Mouse (Mus musculus): Measurements from ENCODE around the gene Tsc22d3. TPM values are rescaled to one million over a fixed set of nuclear protein-coding genes. Genes with fewer than 3 reads are reported as not detected.
A peak's percentile ranks its signal among the peaks of the same experiment; 100 is the strongest.

The Tsc22d3 gene
- total RNA-seq (2021), result 100 to 1,000 TPM; 116 to 148 TPM
- long read RNA-seq, experiment 1, transcript Tsc22d3-201 (3 exons, 1,974 nt), result major isoform, 63 of 103 reads
- long read RNA-seq, experiment 1, partial matches to known transcripts, result 4 of 103 reads
- long read RNA-seq, experiment 1, other reads (novel, unspliced or antisense), result 34 of 103 reads
- long read RNA-seq, experiment 2, transcript Tsc22d3-201 (3 exons, 1,974 nt), result major isoform, 85 of 174 reads
- long read RNA-seq, experiment 2, transcript Tsc22d3-202 (3 exons, 1,790 nt), result minor isoform, 18 of 174 reads
- long read RNA-seq, experiment 2, transcript Tsc22d3-203 (4 exons, 1,552 nt), result minor isoform, 13 of 174 reads
- long read RNA-seq, experiment 2, partial matches to known transcripts, result 12 of 174 reads
- long read RNA-seq, experiment 2, other reads (novel, unspliced or antisense), result 46 of 174 reads

DNA sequence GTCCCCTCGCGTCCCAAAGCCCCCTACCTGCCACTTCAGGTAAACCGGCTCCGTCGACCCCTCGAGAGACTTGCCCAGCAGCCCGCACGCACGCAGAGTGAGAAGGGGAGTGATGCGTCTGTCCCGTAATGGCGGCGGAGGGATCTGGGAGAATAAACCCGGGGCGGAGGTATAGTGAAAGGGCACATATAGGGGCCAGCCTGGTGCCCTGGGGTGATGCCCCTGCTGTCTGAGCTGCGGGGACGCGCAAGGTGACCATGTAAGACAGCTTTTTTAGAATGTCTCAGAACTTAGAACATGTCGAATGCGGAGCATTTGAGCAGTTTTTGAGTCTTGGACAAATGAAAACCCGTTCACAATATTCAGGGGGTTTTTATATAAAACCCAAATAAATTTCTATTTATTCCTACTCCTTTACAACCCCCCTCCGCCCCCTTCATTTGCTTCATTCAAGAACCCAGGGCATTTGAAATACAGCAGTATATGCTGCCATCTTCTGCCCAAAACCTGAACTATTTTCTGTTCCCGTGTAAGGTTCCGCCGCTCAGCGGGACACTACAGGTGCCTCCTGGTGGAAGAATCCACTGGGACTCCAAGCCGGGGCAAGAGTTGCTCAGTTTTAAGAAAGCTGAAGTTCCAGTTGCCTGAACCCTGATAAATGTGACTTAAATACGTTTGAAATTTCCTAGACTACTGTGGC lies at the start of gene Tsc22d3:
TSS of gene Tsc22d3 (minus strand) at position 250 of the 700 bp plus-strand sequence.
- peak; percentile 39 to 43 for DNase-seq (ENCODE audit: low spot score in 2 of 2)

- DNase-seq (ENCODE audit: low spot score in 2 of 2), result no peak
Observed at GRCm38 (mm10) chrX:140639592-140639991, 39.1 kb upstream of the Tsc22d3 start.

DNA sequence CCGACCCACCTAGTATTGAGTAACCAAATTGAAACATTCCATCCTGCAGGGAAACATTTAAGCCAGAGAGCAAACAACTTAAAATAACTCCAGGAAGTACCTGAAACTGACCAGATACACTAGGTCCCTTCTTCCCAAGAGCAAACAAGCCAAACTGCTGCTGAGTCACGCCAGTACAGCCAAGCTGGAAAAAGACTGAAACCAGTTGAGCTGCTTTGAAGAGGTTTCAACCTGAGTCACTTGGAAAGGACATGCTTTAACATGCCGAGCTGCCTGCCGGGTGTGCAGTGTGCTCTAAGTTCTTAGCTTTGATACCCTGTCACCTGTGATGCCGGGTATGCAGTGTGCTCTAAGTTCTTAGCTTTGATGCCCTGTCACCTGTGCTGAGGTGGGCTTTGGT lies 37.6 kb upstream of the Tsc22d3 start:
- DNase-seq (ENCODE audit: low spot score in 2 of 2), result no peak

DNA sequence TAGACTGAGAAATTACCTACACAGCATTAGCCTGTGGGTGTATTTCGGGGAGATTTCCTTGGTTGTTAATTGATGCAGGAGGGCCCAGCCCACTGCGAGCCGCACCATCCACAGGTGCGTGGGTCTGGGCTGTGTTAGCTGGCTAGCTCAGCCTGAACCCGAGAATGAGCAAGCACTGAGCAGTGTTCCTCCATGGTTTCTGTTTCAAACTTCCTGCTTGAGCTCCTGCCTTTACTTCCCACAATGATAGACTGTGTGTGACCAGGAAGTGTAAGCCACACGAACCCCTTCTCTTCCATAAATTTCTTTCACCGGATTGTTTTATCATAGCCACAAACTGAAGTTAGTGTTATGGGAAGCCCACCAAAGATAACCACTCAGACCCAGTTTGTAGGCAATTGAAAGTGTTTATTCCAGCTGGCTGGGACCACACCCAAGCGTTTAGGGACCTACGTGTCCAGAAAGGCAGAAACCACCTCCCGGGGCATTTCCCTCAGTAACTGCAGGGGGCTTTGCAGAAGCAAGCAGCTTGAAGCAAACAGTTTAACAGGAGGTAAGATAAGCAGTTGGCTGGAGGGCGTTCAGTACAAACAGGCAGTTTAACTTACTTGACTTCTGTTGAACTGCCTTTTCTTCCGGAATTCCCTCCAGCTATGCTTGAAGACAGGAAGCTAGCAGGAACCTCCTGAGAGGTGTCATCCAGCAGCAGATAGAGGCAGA lies 24.6 kb upstream of the Tsc22d3 start:
- DNase-seq (ENCODE audit: low spot score in 2 of 2), result no peak

- no peak for DNase-seq (ENCODE audit: low spot score in 2 of 2)
Observed at GRCm38 (mm10) chrX:140609938-140610337, 9.5 kb upstream of the Tsc22d3 start.

DNA sequence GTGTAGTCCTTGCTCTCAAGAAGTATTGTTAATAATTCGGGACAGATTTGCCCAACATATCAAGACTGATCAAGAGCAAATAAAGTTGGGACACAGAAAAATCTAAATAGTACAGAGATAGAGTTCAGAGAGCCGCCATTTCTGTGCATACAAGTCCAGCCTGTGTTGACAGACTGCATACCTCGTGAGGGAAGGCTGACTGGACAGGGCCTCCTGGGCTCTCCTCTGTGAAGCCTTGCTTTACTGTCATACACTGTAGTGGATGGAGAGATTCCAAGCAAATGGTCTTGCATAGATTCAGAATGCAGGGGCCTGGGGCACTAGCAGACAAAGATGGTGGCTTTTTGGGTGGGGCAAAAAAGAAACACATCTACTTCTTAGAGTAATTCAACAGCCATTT lies 1.4 kb upstream of the Tsc22d3 start:
- DNase-seq (ENCODE audit: low spot score in 2 of 2), result no peak

- DNase-seq (ENCODE audit: low spot score in 2 of 2), result no peak
Observed at GRCm38 (mm10) chrX:140601311-140601710, 852 bp upstream of the Tsc22d3 start.

DNA sequence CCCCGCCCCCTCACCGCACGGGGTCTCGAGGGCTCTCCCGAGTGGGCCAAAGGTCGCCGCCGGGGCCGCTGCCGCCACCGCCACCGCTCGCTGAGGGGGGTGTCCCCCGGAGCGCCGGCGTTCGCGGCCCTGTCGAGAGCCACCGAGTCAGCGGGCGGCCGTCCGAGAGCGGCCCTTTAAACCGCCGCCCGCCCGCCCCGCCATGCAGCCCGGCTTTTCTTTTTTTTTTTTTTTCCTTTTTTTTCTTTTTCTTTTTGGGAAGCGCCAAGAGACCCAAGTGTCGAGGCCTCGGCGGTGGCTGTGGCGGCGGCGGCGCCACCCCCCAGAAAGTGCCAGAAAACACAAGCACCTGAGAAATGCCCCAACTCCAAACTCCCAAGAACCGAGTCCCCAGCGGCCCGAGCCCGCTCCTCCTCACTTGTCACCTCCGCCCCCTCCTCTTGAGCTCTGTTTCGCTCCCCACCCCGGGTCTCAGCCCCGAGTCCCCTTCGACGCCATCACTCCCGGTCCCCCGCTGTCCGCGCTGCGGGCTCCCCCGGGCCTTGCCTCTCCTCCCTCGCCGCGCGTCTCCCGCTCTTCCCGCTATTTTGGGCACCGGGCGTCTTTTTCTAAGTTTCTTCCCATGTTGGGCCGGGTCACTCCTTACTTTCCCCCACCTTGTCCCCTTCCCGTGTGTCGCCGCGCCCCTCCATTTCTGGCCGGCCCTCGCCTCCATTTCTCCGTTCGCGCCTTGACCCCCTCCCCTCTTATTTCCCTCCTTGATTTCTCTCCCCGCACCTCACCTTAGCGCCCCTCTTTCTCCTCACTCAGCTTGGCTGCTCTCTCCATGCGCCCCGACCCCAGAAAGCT lies 674 bp downstream of the Tsc22d3 start:
- peak; percentile 30 to 57 for DNase-seq (ENCODE audit: low spot score in 2 of 2)

GRCm38 (mm10) chrX:140598850-140599560 lies 1.5 kb downstream of the Tsc22d3 start:
- peak; percentile 58 to 65 for DNase-seq (ENCODE audit: low spot score in 2 of 2)

DNA sequence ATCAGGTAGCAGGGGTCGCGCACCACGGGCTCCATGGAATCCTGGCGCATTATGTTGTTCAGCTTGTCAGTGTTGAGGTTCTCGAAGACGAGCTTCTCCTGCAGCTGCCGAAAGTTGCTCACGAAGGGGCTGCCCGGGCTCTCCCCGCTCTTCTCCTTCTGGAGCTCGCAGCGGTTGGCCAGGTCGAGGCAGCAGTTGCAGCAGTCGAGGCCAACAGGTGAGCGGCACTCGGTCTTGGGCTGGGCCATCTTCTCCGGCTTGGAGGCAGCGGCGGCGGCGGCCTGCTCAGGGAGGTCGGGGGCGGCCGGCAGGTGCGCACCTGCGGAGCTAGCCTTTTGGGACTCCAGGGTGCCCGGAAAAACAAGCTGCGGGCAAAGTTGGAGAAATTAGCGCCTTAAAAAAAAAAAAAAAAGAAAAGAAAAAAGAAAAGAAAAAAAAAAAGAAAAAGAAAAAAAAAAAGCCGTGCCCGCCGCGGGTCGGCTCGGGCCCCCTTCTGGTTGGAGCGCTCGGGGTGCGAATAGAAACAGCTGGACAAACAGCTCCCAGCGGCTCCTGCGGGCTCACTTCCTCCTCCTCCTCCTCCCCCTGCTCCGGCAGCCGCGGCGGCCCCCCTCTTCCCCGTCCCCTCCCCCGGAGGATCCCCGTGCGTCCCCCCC lies 2.1 kb downstream of the Tsc22d3 start:
- peak in 1 of 2 experiments; percentile 9 for DNase-seq (ENCODE audit: low spot score in 2 of 2)

DNA sequence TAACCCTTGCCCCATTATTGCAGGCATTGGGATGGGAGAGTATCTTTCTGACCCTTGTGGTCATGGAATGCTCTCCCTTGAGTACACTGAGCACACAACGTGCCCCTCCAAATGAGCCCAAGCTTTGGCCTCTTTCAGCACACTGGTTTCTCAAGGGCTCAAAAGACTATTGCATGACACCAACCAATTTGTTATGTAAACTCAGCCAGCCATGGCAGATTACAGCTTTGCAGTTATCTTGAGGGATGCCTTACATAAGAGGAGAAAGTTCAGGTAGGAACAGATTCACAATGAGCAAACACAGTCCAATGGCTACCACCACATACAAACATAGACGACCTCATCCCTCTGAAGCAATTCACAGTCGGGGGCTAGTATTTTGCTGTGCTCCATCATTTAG lies 9.3 kb downstream of the Tsc22d3 start:
- no peak for DNase-seq (ENCODE audit: low spot score in 2 of 2)

- no peak for DNase-seq (ENCODE audit: low spot score in 2 of 2)
Observed at GRCm38 (mm10) chrX:140590142-140590541, 10.3 kb downstream of the Tsc22d3 start.

- DNase-seq (ENCODE audit: low spot score in 2 of 2), result no peak
Observed at GRCm38 (mm10) chrX:140589194-140589751, 11.2 kb downstream of the Tsc22d3 start.

- DNase-seq (ENCODE audit: low spot score in 2 of 2), result no peak
Observed at GRCm38 (mm10) chrX:140588534-140588933, 11.9 kb downstream of the Tsc22d3 start.

DNA sequence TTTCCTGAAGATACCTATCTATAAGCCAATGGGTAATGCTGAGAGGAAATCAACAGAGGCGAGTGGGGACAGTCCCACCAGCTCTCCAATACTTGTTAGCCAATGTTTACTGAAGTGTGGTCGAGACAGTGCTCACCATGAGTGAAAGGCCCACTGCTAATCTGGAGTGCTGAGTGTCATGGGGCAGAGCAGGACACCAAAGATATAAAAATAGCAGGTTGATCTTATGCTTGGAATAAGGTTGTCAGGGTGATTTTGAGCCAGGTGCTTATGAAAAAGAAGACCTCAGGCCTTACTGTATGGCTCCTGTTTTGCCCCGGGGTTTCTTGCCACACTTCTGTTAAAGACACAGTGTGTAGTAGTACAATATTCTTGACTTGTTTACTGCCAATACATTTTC lies 20.0 kb downstream of the Tsc22d3 start:
- no peak for DNase-seq (ENCODE audit: low spot score in 2 of 2)

GRCm38 (mm10) chrX:140575636-140576035 lies 24.8 kb downstream of the Tsc22d3 start:
- DNase-seq (ENCODE audit: low spot score in 2 of 2), result no peak

DNA sequence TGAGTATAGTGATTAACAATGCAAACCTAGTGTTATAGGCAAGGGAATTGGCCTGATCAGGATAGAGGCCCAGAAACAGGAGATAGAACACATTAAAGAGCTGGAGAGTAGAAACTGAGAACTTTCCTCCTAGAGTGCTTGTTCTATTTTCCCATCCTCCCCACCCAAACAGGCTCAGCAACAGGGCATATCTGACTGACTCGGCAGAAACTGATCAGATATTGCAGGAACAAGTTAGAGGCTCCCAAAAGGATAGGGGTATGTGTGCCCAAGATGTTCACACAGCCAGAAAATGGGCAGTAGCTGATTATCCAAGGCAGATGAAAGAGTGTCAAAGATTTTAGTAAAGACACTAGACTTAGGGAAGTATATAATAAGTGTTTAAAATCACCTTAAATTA lies 25.3 kb downstream of the Tsc22d3 start:
- DNase-seq (ENCODE audit: low spot score in 2 of 2), result no peak

GRCm38 (mm10) chrX:140572702-140573338 lies 27.6 kb downstream of the Tsc22d3 start:
- no peak for DNase-seq (ENCODE audit: low spot score in 2 of 2)

GRCm38 (mm10) chrX:140569595-140569994 lies 30.9 kb downstream of the Tsc22d3 start:
- no peak for DNase-seq (ENCODE audit: low spot score in 2 of 2)
